Mouse (Mus musculus) lung, embryonic 14.5 days (tissue): ENCODE data around the gene Trpc7. TPM values are rescaled to one million over a fixed set of nuclear protein-coding genes. Genes with fewer than 3 reads are reported as not detected.

ENCODE experiments used
- ATAC-seq: fragments of 200-750 bp; cut with Nextera tagmentation; 2 replicates; pipeline ENCODE4 v1.8.0; 2017; ENCODE audit warnings: mild to moderate bottlenecking, moderate TSS enrichment, moderate library complexity; ENCODE audit not compliant: insufficient read depth
- DNase-seq: peaks from one replicate; pipeline ENCODE4 v3.0.0-alpha.2; 2015
- H3K27ac ChIP-seq: fragments of 300-500 bp; sonication (generic); 2 replicates; pipeline ENCODE4 v1.5.1; 2014; ENCODE audit warnings: low read depth, mild to moderate bottlenecking, moderate library complexity
- H3K27me3 ChIP-seq: fragments of 300-500 bp; sonication (generic); 2 replicates; pipeline ENCODE4 v1.6.1; 2014; ENCODE audit warnings: low read length, control low read depth; ENCODE audit not compliant: insufficient read depth
- H3K36me3 ChIP-seq: fragments of 300-500 bp; sonication (generic); 2 replicates; pipeline ENCODE4 v1.6.1; 2014; ENCODE audit warnings: control low read depth; ENCODE audit not compliant: insufficient read depth
- H3K4me1 ChIP-seq: fragments of 300-500 bp; sonication (generic); 2 replicates; pipeline ENCODE4 v1.6.1; 2014; ENCODE audit warnings: antibody characterized with exemption, control low read depth; ENCODE audit not compliant: insufficient read depth
- H3K4me2 ChIP-seq: fragments of 300-500 bp; sonication (generic); 2 replicates; pipeline ENCODE4 v1.6.1; 2014; ENCODE audit warnings: mild to moderate bottlenecking
- H3K4me3 ChIP-seq: fragments of 300-500 bp; sonication (generic); 2 replicates; pipeline ENCODE4 v1.5.1; 2014; ENCODE audit warnings: low read depth, low read length
- H3K9ac ChIP-seq: fragments of 300-500 bp; sonication (generic); 2 replicates; pipeline ENCODE4 v1.6.1; 2014
- H3K9me3 ChIP-seq: fragments of 300-500 bp; sonication (generic); 2 replicates; pipeline ENCODE4 v1.6.1; 2016; ENCODE audit warnings: low read depth, low read length, control low read depth
- CTCF ChIP-seq: IDR thresholded peaks from 2 replicates; pipeline ENCODE4 v1.5.1; 2016; ENCODE audit warnings: antibody characterized with exemption, low read depth
- WGBS: fragments of 180-500 bp; shearing (Covaris S2); extraction: QIAGEN DNeasy Blood & Tissue Kit; methylation state at CpG from one replicate; pipeline ENCODE4 v1.1.7; 2014; 5-methylcytosine and 5-hydroxymethylcytosine counted together
- polyA plus RNA-seq: library from polyadenylated mRNA; unstranded; fragments of >200 nt; fragmentation: Nextera tagmentation; extraction: Ambion mirVana; gene quantifications from 2 replicates; pipeline ENCODE4 v1.2.1, GENCODE M21; 2014

The Trpc7 gene
- polyA plus RNA-seq, 1 experiment from 2014 or later, result not detected

DNA sequence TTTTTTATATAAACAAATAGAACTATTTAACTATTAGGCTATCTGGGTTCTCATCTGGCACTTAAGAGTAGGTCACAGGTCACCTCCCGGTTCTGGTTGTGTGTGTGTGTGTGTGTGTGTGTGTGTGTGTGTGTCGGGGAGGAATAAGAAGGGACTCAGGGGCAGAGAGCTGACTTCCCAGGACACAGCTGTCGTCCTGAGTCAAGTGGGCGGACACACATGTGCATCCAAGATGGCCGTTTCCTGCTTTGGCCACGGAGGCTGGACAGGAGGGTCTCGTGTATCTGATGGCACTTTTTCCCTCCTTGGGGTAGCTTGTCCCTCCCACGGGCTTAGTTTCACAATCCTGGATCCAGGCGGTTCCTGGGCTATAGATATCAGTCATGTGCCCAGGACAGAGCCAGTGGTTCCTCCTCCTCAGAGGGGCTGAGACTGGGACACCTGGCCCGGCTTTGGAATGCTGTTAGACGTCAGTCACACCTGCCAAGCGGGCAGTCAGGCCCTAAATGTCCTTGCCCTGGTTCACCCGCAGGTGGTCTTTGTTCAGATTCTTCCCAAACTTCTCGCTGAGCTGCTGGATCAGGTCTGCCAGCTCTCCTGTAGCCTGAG lies 122.4 kb downstream of the Trpc7 start:
- no peaks in the 10 kb centered on the region for H3K4me1 ChIP-seq
- no peaks in the 10 kb centered on the region for H3K9me3 ChIP-seq
- H3K4me2 ChIP-seq, result no peak overlapping the region
- 36% methylated on average over 14 of the region's 14 CpGs for WGBS
- H3K4me3 ChIP-seq, result no peak overlapping the region
- ATAC-seq (no peak), DNase-seq (no peak)
- no peak for TF ChIP-seq CTCF
- no peaks in the 10 kb centered on the region for H3K27me3 ChIP-seq
- H3K36me3 ChIP-seq, result no peaks in the 10 kb centered on the region
- no peak overlapping the region for H3K9ac ChIP-seq
- H3K27ac ChIP-seq, result no peak overlapping the region

DNA sequence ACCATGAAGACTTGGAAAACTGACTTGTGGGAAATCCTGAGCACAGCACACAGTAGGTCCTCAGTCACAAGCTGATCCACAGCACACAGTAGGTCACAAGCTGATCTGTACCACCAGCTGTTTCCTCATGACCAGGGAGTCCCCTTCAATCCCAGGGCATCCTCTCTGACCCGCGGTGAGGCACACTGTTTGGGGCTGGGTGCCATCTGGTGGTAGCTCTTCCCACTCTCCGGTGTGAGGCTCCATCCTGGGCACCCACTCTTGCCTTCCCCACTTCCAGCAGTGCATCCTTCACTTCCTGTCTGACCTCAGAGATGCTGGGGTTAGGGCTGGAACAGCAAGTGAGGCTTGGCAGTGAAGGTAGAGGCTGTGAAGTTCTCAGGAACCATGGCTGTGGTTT lies 123.2 kb downstream of the Trpc7 start:
- DNase-seq (no peak), ATAC-seq (peak; percentile 45; the same call in 1 of the 2 replicates)
- Histone ChIP-seq H3K9ac (no peak overlapping the region), H3K4me3 (no peak overlapping the region), H3K27ac (no peak overlapping the region), H3K4me1 (no peaks in the 10 kb centered on the region), H3K9me3 (no peaks in the 10 kb centered on the region), H3K4me2 (no peak overlapping the region), H3K36me3 (no peaks in the 10 kb centered on the region), H3K27me3 (no peaks in the 10 kb centered on the region)
- TF ChIP-seq CTCF, result peak; percentile 60
- WGBS, result 23% methylated on average over 3 of the region's 3 CpGs

DNA sequence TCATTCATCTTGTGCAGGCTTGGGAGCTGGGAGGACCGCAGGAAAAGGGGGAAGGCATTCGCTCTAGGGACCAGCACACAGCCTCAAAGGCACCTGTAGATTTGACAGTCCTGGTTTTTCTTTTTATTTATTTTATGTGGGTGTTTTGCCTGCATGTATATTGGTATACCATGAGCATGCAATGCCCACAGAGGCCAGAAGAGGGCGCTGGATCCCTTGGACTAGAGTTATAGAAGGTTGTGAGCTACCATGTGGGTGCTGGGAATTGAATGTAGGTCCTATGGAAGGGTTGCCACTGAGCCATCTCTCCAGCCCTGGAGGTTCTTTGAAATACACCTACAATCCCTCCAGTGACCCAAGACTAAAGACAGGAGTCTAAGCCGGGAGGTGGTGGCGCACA lies 125.0 kb downstream of the Trpc7 start:
- Histone ChIP-seq H3K4me3 (no peak overlapping the region), H3K9ac (no peak overlapping the region), H3K27ac (0 out of 2 replicates have a peak overlapping the region, but pooled peaks have one; percentile 11), H3K27me3 (no peaks in the 10 kb centered on the region), H3K9me3 (no peaks in the 10 kb centered on the region), H3K4me1 (no peaks in the 10 kb centered on the region), H3K36me3 (no peaks in the 10 kb centered on the region), H3K4me2 (no peak overlapping the region)
- 61% methylated on average over 5 of the region's 5 CpGs for WGBS
- DNase-seq (no peak), ATAC-seq (no peak)
- TF ChIP-seq CTCF, result peak; percentile 34

DNA sequence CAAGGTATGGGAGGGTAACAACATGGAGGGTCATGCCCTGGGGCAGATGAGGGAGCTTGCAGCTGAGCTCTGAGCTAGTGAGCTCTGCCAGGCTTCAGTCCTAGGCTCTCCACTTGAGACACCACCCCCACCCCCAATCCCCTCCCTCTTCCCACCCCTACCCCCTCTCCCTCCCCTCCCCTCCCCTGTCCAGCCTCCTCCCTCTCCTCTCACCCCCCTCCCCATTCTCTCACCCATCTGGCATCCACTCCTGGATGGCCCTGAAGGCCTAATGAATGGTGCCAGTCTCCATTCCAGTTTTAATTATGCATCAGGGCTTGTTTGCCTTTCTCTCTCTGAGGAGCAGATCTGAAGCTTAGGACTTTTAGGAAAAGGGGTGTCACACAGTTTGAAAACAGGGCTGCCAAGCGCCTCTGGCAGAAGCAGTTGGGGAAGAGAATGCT lies 125.6 kb downstream of the Trpc7 start:
- 57% methylated on average over 1 of the region's 1 CpGs for WGBS
- ATAC-seq (no peak), DNase-seq (no peak)
- Histone ChIP-seq H3K4me1 (peaks cover under 1% of the 10 kb centered on the region; the same call in 1 of the 2 replicates), H3K4me2 (no peak overlapping the region), H3K27ac (no peak overlapping the region), H3K36me3 (no peaks in the 10 kb centered on the region), H3K4me3 (no peak overlapping the region), H3K9me3 (no peaks in the 10 kb centered on the region), H3K9ac (no peak overlapping the region), H3K27me3 (no peaks in the 10 kb centered on the region)
- no peak for TF ChIP-seq CTCF

DNA sequence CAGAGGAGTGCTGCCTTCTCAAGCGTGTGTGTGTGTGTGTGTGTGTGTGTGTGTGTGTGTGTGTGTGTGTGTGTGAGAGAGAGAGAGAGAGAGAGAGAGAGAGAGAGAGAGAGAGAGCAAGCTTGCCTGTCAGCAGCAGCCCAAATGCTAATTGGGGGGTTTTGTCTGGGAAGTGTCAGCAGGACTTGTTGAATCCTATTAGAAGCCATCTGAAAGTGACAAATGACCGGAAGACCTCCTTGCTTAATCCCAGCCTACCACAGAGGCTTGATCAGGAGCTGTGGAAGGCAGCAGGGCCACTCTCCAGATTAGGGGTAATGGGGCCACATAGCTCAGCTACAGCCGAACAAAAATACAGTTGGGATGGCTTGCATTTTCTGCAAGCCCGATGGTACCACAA lies 126.4 kb downstream of the Trpc7 start:
- WGBS, result 22% methylated on average over 4 of the region's 4 CpGs
- Histone ChIP-seq H3K4me3 (no peak overlapping the region), H3K9me3 (no peaks in the 10 kb centered on the region), H3K36me3 (no peaks in the 10 kb centered on the region), H3K4me2 (no peak overlapping the region), H3K27ac (no peak overlapping the region), H3K4me1 (peaks cover 4% of the 10 kb centered on the region; the same call in 1 of the 2 replicates), H3K27me3 (no peaks in the 10 kb centered on the region), H3K9ac (no peak overlapping the region)
- no peak for DNase-seq
- no peak for TF ChIP-seq CTCF
- no peak for ATAC-seq

DNA sequence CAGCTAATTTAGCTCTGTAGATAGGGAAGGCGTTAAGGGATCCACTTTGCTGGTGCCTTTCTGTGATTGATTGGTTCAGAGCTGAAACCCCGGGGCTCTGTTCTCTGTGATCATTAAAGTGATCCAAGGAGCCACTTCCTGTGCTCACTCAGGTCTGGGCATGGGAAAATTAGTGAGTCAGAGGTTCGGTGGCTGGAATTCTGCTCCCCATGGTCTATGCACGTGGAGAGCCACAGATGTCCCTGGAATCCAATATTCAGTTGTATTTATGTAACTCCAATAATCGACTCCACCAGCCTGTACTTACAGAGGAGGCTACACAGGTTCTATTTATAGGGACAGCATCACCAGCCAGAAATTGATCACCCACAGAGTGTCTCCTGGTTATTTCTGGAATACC lies 129.6 kb downstream of the Trpc7 start:
- H3K4me1 ChIP-seq, result peaks cover 4% of the 10 kb centered on the region; the same call in 1 of the 2 replicates
- no peak overlapping the region for H3K4me3 ChIP-seq
- ATAC-seq (no peak), DNase-seq (no peak)
- H3K27ac ChIP-seq, result no peak overlapping the region
- no peaks in the 10 kb centered on the region for H3K27me3 ChIP-seq
- no peak for TF ChIP-seq CTCF
- H3K9me3 ChIP-seq, result no peaks in the 10 kb centered on the region
- H3K9ac ChIP-seq, result no peak overlapping the region
- H3K4me2 ChIP-seq, result no peak overlapping the region
- no peaks in the 10 kb centered on the region for H3K36me3 ChIP-seq
- WGBS, result 31% methylated on average over 5 of the region's 5 CpGs

DNA sequence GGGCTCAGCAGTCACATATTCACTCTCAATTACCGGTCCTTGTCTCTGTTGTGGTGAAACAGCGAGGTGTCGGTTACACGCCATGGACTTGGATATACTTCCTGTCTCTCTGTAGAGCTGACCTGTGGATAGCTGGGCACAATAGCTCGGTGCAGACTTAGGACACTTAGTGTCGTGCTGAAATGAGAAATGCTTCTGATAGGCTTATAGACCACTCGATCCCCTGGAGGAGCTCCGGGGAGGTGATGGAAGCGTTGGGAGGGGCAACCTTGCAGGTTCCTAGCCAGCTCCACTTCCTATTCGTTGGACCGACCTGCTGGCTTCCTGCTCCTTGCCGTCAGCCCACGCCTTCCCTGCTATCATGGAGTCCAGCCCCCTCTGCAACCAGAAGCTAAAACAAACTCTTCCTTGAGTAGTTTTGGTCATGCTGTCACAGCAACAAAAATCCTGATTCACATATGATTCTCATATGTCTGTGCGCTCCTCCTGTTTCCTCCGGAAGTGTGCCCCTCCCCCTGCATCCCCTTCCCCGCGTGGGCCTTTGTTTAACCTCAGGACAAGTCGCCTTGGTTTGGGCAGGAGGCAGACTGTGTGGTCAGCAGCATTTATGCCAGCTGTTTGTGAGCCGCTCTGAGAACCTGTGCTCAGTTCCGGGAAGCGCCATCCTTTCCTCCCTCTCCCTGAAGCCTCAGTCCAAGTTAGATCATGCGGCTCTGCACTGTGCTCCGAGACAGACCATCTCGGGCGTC lies 130.3 kb downstream of the Trpc7 start:
- H3K4me3 ChIP-seq, result 0 out of 2 replicates have a peak overlapping the region, but pooled peaks have one; percentile 0

More for the DNA sequence above, 130.3 kb downstream of the Trpc7 start:
- no peaks in the 10 kb centered on the region for H3K36me3 ChIP-seq
- no peaks in the 10 kb centered on the region for H3K9me3 ChIP-seq
- no peak overlapping the region for H3K9ac ChIP-seq
- H3K4me1 ChIP-seq, result peaks cover 4% of the 10 kb centered on the region; the same call in 1 of the 2 replicates
- H3K27ac ChIP-seq, result no peak overlapping the region
- DNase-seq (peak; percentile 47), ATAC-seq (peak; percentile 62; the same call in 1 of the 2 replicates)
- no peaks in the 10 kb centered on the region for H3K27me3 ChIP-seq
- no peak for TF ChIP-seq CTCF
- WGBS, result 18% methylated on average over 25 of the region's 25 CpGs
- peak overlapping the region; percentile 40 for H3K4me2 ChIP-seq
